Mouse (Mus musculus): ENCODE results near the gene Atp6v0b.

DNA sequence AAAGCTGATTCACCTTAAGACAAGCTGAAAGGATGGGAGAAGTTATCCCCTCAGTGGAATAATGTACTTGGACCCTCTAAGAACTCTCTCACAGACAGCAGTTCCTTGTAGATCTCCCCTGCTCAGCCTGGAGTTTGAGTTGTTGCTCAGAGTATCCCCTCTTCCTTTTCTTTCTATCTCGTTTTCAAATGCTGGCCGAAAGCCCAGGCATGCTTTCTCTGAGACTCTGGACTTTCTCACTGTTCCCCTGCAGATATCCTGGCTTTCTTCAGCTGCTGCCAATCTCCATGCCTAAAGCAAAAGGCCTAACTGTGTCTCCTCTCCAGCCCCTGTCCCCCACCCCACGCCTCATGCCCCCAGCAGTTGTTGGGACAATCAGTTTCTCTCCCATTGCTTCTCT is 31.1 kb upstream of the Atp6v0b start:
- no peak for TF ChIP-seq CTCF (IDR thresholded peaks at IDR 0.05; ENCODE audit: low read depth)
- TF ChIP-seq EP300 (optimal IDR thresholded peaks at IDR 0.05), result no peak
